Mouse (Mus musculus) cerebellum, adult 18-20 months (tissue): Measurements from ENCODE around the gene Gm13290.
"Not testable (repeated sequence)": the region's sequence is repeated elsewhere in the genome, so short reads cannot be mapped to it uniquely, and the experiment has no call there.

ENCODE experiments used
- DNase-seq, 2 experiments: peaks; one replicate each; pipeline ENCODE4 v3.0.0; 2021

The Gm13290 gene

GRCm38 (mm10) chr4:88782335-88782734 lies 8.7 kb downstream of the Gm13290 start:
- DNase-seq: peak in 1 of 2 experiments; percentile 19

DNA sequence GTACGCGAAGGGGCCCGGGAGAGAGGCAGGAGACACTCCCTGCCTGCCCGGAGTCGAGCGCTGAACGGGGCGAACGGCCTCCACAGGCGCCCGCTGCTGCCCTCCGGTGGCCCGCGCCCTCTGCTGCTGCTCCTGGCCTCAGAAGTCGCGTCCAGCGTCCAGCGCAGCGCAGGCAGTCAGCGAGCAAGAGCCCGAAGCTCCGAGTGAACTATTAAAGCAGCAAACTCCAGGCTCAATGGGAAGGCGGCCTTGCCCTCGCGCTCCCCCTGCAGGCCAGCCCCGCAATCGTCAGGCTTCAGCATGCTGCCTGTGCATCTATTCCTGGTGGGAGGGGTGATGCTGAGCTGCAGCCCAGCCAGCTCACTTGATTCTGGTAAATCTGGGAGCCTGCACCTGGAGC lies 11.8 kb downstream of the Gm13290 start, which contains the start of gene Gm13276:
Gene Gm13276 (plus strand): TSS at position 301 of the 400 bp plus-strand sequence.
- DNase-seq: not testable (repeated sequence)

DNA sequence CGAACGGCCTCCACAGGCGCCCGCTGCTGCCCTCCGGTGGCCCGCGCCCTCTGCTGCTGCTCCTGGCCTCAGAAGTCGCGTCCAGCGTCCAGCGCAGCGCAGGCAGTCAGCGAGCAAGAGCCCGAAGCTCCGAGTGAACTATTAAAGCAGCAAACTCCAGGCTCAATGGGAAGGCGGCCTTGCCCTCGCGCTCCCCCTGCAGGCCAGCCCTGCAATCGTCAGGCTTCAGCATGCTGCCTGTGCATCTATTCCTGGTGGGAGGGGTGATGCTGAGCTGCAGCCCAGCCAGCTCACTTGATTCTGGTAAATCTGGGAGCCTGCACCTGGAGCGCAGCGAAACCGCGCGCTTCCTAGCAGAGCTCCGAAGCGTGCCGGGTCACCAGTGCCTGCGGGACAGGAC lies 14.8 kb downstream of the Gm13290 start, which contains the start of gene Gm13277:
Gene Gm13277 (plus strand): TSS at position 231 of the 400 bp plus-strand sequence.
- peak; percentile 75 to 78 for DNase-seq

DNA sequence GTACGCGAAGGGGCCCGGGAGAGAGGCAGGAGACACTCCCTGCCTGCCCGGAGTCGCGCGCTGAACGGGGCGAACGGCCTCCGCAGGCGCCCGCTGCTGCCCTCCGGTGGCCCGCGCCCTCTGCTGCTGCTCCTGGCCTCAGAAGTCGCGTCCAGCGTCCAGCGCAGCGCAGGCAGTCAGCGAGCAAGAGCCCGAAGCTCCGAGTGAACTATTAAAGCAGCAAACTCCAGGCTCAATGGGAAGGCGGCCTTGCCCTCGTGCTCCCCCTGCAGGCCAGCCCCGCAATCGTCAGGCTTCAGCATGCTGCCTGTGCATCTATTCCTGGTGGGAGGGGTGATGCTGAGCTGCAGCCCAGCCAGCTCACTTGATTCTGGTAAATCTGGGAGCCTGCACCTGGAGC lies 17.6 kb downstream of the Gm13290 start, which contains the start of gene Gm13278:
Gene Gm13278 (plus strand): TSS at position 301 of the 400 bp plus-strand sequence.
- not testable (repeated sequence) for DNase-seq

GRCm38 (mm10) chr4:88793936-88794675 lies 20.5 kb downstream of the Gm13290 start, which contains the start of gene Gm13275:
Gene Gm13275, plus strand, starts transcription at chr4:88794487.
- DNase-seq: peak; percentile 49 to 74

DNA sequence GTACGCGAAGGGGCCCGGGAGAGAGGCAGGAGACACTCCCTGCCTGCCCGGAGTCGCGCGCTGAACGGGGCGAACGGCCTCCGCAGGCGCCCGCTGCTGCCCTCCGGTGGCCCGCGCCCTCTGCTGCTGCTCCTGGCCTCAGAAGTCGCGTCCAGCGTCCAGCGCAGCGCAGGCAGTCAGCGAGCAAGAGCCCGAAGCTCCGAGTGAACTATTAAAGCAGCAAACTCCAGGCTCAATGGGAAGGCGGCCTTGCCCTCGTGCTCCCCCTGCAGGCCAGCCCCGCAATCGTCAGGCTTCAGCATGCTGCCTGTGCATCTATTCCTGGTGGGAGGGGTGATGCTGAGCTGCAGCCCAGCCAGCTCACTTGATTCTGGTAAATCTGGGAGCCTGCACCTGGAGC lies 23.5 kb downstream of the Gm13290 start, which contains the start of gene Gm13279:
Gene Gm13279 (plus strand): TSS at position 301 of the 400 bp plus-strand sequence.
- not testable (repeated sequence) for DNase-seq

GRCm38 (mm10) chr4:88799365-88799764 lies 25.7 kb downstream of the Gm13290 start, which contains the start of gene Gm13285:
Gene Gm13285, plus strand, starts transcription at chr4:88799665.
- not testable (repeated sequence) for DNase-seq

DNA sequence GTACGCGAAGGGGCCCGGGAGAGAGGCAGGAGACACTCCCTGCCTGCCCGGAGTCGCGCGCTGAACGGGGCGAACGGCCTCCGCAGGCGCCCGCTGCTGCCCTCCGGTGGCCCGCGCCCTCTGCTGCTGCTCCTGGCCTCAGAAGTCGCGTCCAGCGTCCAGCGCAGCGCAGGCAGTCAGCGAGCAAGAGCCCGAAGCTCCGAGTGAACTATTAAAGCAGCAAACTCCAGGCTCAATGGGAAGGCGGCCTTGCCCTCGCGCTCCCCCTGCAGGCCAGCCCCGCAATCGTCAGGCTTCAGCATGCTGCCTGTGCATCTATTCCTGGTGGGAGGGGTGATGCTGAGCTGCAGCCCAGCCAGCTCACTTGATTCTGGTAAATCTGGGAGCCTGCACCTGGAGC lies 29.3 kb downstream of the Gm13290 start, which contains the start of gene Gm13287:
Gene Gm13287 (plus strand): TSS at position 301 of the 400 bp plus-strand sequence.
- DNase-seq: not testable (repeated sequence)

DNA sequence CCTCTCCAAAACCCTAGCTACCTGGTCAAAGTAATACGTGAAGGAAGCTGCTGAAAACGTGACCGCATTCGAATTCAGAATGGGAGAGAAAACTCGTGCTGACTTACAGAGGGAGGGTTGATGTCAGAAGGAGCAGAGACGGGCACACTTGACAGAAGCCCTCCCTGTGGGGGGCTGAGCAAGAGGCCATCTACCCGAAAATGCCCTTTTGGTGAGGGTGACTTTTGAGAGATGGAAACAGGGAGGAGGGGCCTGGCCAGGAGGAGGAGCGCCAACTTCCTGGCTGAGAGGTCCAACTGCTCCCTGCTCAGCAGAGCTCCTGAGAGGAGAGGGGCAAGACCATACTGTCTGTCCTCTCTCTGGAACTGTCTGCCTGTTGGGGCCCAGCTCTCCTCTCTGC lies 31.6 kb downstream of the Gm13290 start, which contains the start of gene Gm13288:
Gene Gm13288 (plus strand): TSS at position 301 of the 400 bp plus-strand sequence.
- DNase-seq: not testable (repeated sequence)

DNA sequence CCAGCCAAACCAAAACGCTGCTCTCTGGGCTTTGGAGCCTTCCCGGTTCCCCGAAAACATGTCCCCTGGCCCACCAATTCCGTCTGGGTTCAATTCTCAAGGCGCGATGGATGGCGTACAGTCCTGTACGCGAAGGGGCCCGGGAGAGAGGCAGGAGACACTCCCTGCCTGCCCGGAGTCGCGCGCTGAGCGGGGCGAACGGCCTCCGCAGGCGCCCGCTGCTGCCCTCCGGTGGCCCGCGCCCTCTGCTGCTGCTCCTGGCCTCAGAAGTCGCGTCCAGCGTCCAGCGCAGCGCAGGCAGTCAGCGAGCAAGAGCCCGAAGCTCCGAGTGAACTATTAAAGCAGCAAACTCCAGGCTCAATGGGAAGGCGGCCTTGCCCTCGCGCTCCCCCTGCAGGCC lies 32.1 kb downstream of the Gm13290 start:
- peak; percentile 21 to 36 for DNase-seq

DNA sequence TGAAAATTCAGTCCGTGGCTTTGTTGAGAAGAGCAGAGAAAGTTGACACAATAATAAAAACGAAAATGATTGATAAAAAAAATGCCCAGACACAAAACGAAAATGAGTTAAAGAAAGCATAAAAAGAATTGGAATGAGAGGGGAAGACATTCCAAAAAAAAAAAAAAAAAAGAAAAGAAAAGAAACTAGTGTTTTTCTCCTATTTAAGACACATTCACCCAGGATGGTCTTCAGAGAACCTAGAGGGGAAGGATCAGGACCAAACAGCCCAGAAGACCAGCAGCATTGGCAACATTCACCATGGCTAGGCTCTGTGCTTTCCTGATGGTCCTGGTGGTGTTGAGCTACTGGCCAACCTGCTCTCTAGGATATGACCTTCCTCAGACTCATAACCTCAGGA lies 42.3 kb downstream of the Gm13290 start, which contains the start of gene Ifna7:
Gene Ifna7 (plus strand): TSS at position 301 of the 400 bp plus-strand sequence.
- DNase-seq: no peak

DNA sequence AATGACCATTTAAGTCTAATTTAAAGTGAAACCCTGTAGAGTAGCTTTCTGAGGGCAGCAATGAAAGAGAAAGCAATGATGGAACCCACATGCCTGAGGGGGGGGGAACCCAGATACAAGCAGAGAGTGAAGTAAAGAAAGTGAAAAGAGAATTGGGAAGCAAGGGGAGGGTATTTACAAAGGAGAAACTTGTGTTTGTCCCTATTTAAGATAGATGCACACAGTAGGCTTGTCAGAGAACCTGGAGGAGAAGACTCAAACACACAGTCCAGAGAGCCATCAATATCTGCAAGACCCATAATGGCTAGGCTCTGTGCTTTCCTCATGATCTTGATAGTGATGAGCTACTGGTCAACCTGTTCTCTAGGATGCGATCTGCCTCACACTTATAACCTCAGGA lies 46.0 kb downstream of the Gm13290 start, which contains the start of gene Ifna11:
Gene Ifna11 (plus strand): TSS at position 301 of the 400 bp plus-strand sequence.
- DNase-seq: no peak

DNA sequence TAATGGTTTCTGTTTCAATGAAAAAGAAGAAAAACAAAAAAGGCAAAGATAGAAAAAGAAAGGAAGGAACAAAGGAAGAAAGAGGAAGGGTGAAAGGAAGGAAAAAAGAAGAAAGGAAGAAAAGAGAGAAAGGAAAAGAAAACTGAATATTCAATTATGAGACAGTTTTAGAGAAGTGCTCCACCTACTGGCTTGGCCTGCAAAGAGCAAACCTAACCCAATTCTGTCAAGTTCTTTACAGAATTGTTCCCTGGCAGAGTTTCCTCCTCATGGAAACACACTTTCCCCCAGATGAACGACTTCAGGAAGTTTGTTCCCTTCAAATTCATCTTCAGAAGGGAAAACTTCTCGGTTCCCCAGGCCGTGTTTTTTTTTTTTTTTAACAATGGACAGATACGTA lies 49.4 kb downstream of the Gm13290 start:
- DNase-seq: peak; percentile 5 to 17
